Mouse (Mus musculus) common myeloid progenitor, adult 5-6 weeks (primary cell): ENCODE data around the gene Irf2. TPM values are rescaled to one million over a fixed set of nuclear protein-coding genes. Genes with fewer than 3 reads are reported as not detected.

Experiments
- ATAC-seq: replicated peaks from 2 replicates; pipeline ENCODE4 v1.8.0; 2016; ENCODE audit warnings: low read depth, mild to moderate bottlenecking, moderate TSS enrichment, inconsistent platforms; ENCODE audit not compliant: poor library complexity, severe bottlenecking
- total RNA-seq: library from RNA; stranded (forward); fragments of 200-1000, 187-1606 nt; gene quantifications from 2 replicates; pipeline ENCODE4 v1.2.3, GENCODE M21; 2017

The Irf2 gene
- total RNA-seq, 1 experiment from 2014 or later: 60.4 TPM

GRCm38 (mm10) chr8:46894385-46894784 is 154.9 kb downstream of the Irf2 start:
- ATAC-seq: no peak

GRCm38 (mm10) chr8:46896005-46896404 is 156.5 kb downstream of the Irf2 start:
- no peak for ATAC-seq

- no peak for ATAC-seq
Observed at GRCm38 (mm10) chr8:46896704-46897103, 157.2 kb downstream of the Irf2 start.

Other genes starting within 250 kb of the Irf2 start
- 56.1 and 86.5 TPM in 2 replicates for gene Cenpu, start 187.7 kb upstream of the Irf2 start, total RNA-seq
- 13.9 and 21.6 TPM in 2 replicates for gene Primpol, start 122.5 kb upstream of the Irf2 start, total RNA-seq
- 191 and 192 TPM in 2 replicates for gene Casp3, start 122.4 kb upstream of the Irf2 start, total RNA-seq
- gene Enpp6, start 247.2 kb downstream of the Irf2 start, total RNA-seq: not detected in 2 replicates